Mouse (Mus musculus): ENCODE results near the gene 4930595D18Rik. TPM values are rescaled to one million over a fixed set of nuclear protein-coding genes. Genes with fewer than 3 reads are reported as not detected.

4930595D18Rik gene
- total and polyA plus RNA-seq, 3 experiments: 0.16 TPM; not detected in 2

DNA sequence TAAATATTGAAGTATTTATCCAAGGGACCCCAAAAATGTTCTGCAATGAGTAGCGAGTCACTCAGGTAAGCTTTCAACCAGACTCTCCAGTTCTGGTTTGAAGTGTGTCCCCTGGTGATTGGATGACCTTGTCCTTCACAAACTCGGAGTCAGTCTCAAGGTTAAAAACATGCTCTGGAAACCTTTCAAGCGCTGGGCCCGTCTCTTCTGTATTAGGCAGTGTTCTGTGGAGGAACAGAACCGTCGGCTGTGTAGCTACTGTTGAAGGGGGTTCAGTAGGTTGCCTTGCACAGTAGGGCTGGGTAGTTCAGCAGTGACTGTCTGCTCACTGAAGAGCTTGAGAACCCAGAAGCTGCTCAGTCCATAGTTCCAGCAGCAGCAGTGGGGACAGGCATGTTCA is 29.6 kb downstream of the 4930595D18Rik start:
- no peak for TF ChIP-seq POLR2AphosphoS5 (IDR thresholded peaks at IDR 0.05; ENCODE audit: insufficient replicate concordance, low read depth, low read length)
- no peak for TF ChIP-seq TAL1 (conservative IDR thresholded peaks at IDR 0.05; ENCODE audit: low read depth, low read length)
- no peak for TF ChIP-seq CTCF (IDR thresholded peaks at IDR 0.05; ENCODE audit: low read depth, low read length)
- no peak for TF ChIP-seq GATA2 (IDR thresholded peaks at IDR 0.05; ENCODE audit: borderline replicate concordance, low read depth, low read length)
- TF ChIP-seq GATA1 (IDR thresholded peaks at IDR 0.05; ENCODE audit: borderline replicate concordance, low read length): no peak
- H3K36me3 ChIP-seq (replicated peaks): no peaks in the 10 kb centered on the region
- DNase-seq (ENCODE audit: low spot score) (no peak), ATAC-seq (ENCODE audit: extremely low read depth, insufficient number of reproducible peaks, low FRiP score, poor library complexity, severe bottlenecking) (no peak)
- no peaks in the 10 kb centered on the region for H3K9me3 ChIP-seq (replicated peaks)
- H3K4me1 ChIP-seq (ENCODE audit: insufficient read depth, low read depth, low read length): peaks cover 1% of the 10 kb centered on the region; the same call in 1 of the 2 replicates
- H3K27me3 ChIP-seq (ENCODE audit: insufficient read depth, low read length): peaks cover 35% of the 10 kb centered on the region
- no peak overlapping the region for H3K4me3 ChIP-seq (ENCODE audit: low read depth, low read length)

DNA sequence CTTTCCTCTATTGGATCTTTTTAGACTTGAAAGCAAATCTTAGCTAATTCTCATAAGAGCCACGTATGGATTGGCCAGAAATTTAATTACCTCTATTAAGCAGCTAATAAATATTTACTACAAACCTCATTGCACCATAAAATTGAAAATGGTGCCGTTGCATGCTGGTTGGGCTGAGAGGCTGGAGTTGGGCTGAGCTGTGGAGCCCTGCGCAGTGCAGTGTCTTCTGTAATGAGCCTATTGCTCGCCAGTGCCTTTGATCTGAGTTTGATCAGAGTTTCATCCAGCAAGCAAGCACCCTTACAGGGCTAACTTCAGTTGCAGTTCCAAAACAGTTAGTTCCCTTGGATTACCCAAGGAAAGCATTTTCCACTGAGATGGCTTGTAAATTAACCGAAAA is 30.3 kb downstream of the 4930595D18Rik start:
- no peak for ATAC-seq (ENCODE audit: extremely low read depth, insufficient number of reproducible peaks, low FRiP score, poor library complexity, severe bottlenecking)
- H3K4me1 ChIP-seq (ENCODE audit: insufficient read depth, low read depth, low read length): peaks cover 5% of the 10 kb centered on the region
- DNase-seq (ENCODE audit: low spot score): no peak
- H3K27me3 ChIP-seq (ENCODE audit: insufficient read depth, low read length): peaks cover 40% of the 10 kb centered on the region
- no peak for TF ChIP-seq GATA1 (IDR thresholded peaks at IDR 0.05; ENCODE audit: borderline replicate concordance, low read length)
- no peak for TF ChIP-seq POLR2AphosphoS5 (IDR thresholded peaks at IDR 0.05; ENCODE audit: insufficient replicate concordance, low read depth, low read length)
- TF ChIP-seq TAL1 (conservative IDR thresholded peaks at IDR 0.05; ENCODE audit: low read depth, low read length): no peak
- TF ChIP-seq CTCF (IDR thresholded peaks at IDR 0.05; ENCODE audit: low read depth, low read length): no peak
- no peak for TF ChIP-seq GATA2 (IDR thresholded peaks at IDR 0.05; ENCODE audit: borderline replicate concordance, low read depth, low read length)
- H3K9me3 ChIP-seq (replicated peaks): no peaks in the 10 kb centered on the region
- no peak overlapping the region for H3K4me3 ChIP-seq (ENCODE audit: low read depth, low read length)
- no peaks in the 10 kb centered on the region for H3K36me3 ChIP-seq (replicated peaks)

DNA sequence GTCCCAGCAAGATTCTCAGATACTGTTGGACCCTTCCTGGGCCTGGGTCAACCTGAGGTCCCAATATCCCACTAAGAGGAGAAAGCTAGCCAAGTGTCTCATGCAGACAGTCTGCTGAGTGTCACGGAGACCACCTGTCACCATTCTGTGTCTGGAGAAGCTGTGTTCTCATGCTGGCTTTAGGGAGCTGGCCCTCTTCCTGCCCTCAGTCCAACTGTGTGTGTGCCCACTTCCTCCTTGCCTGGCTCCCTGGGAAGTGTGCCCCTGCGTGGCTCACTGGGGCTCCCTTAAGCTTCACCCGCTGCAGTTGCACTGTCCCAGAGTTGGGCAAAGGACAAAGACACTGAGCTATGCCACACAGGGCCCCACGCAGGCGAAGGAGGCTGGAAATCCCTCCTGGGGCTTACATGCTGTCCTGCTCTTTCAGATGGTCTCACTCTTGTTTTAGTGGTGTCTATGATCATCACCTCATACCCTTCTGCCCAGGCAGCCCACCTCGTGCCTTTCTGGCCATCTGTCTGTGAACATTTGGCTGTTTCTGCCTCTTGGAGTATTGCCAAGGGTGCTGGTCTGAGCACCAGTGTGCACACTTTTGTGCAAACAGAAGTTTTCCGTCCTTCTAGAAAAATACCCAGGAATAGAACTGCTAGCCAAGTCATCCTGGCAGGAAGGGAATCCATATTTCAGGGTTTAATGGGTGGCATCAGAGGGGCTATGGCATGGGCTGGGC is 31.1 kb downstream of the 4930595D18Rik start:
- no peaks in the 10 kb centered on the region for H3K36me3 ChIP-seq (replicated peaks)
- H3K4me1 ChIP-seq (ENCODE audit: insufficient read depth, low read depth, low read length): peaks cover 5% of the 10 kb centered on the region
- H3K4me3 ChIP-seq (ENCODE audit: low read depth, low read length): no peak overlapping the region
- DNase-seq (ENCODE audit: low spot score): no peak
- H3K9me3 ChIP-seq (replicated peaks): no peaks in the 10 kb centered on the region
- TF ChIP-seq TAL1 (conservative IDR thresholded peaks at IDR 0.05; ENCODE audit: low read depth, low read length): no peak
- TF ChIP-seq POLR2AphosphoS5 (IDR thresholded peaks at IDR 0.05; ENCODE audit: insufficient replicate concordance, low read depth, low read length): no peak
- no peak for TF ChIP-seq GATA1 (IDR thresholded peaks at IDR 0.05; ENCODE audit: borderline replicate concordance, low read length)
- no peak for TF ChIP-seq GATA2 (IDR thresholded peaks at IDR 0.05; ENCODE audit: borderline replicate concordance, low read depth, low read length)
- no peak for TF ChIP-seq CTCF (IDR thresholded peaks at IDR 0.05; ENCODE audit: low read depth, low read length)
- peaks cover 46% of the 10 kb centered on the region for H3K27me3 ChIP-seq (ENCODE audit: insufficient read depth, low read length)
- no peak for ATAC-seq (ENCODE audit: extremely low read depth, insufficient number of reproducible peaks, low FRiP score, poor library complexity, severe bottlenecking)

DNA sequence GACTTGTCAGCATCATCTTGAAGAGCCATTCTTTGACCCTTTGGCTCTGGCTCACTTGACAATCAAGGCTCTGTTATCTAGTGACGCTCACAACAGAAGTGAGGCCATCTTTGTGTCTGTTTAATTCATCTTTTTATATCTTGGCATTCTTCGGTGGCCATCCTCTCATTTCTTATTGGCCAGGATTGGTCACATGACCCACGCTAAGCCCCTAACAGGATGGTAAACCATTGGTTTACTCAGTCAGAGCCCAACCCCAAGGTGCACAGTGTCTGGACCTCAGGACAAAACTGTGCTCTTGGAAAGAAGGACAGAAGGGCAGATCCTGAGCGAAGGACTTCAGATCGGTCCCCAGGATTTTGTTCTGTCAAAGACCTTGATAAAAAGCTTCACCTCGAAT is 31.7 kb downstream of the 4930595D18Rik start:
- TF ChIP-seq TAL1 (conservative IDR thresholded peaks at IDR 0.05; ENCODE audit: low read depth, low read length) (no peak), GATA2 (IDR thresholded peaks at IDR 0.05; ENCODE audit: borderline replicate concordance, low read depth, low read length) (no peak), CTCF (IDR thresholded peaks at IDR 0.05; ENCODE audit: low read depth, low read length) (no peak), GATA1 (IDR thresholded peaks at IDR 0.05; ENCODE audit: borderline replicate concordance, low read length) (no peak), POLR2AphosphoS5 (IDR thresholded peaks at IDR 0.05; ENCODE audit: insufficient replicate concordance, low read depth, low read length) (no peak)
- H3K36me3 ChIP-seq (replicated peaks): no peaks in the 10 kb centered on the region
- ATAC-seq (ENCODE audit: extremely low read depth, insufficient number of reproducible peaks, low FRiP score, poor library complexity, severe bottlenecking): no peak
- H3K4me3 ChIP-seq (ENCODE audit: low read depth, low read length): no peak overlapping the region
- no peaks in the 10 kb centered on the region for H3K9me3 ChIP-seq (replicated peaks)
- DNase-seq (ENCODE audit: low spot score): no peak
- peaks cover 5% of the 10 kb centered on the region for H3K4me1 ChIP-seq (ENCODE audit: insufficient read depth, low read depth, low read length)
- peaks cover 44% of the 10 kb centered on the region for H3K27me3 ChIP-seq (ENCODE audit: insufficient read depth, low read length)

DNA sequence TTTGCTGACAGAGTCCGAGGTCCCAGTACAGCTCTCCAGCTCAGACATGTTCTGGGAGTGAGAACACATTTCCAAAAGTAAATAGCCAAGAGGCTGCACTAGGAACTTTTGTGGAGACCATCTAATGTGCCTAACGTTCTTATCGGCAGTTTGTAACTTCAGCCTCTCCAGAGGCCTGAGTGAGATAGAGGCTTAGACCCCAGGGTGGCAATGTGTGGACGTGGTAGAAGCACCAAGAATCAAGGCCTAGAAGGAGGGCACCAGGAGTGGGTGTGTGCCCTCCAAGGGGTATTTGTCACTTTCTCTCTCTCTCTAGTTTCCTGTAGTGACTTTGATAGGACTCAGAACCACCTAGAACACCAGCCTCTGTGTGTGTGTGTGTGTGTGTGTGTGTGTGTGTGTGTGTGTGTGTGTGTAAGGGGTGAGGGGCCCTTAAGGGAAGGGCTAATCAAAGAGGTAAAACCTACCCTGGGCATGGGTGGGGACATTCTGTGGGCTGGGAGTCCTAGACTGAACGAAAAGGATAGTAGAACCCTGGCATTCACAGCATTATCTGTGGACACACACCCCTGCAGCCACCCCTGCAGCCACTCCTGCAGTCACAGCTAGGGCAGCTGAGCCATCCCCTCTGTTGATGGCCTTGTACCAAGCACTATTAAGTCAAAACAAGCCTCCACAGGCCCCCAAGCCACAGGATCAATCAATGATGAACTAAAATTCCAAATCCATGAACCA is 32.7 kb downstream of the 4930595D18Rik start:
- no peaks in the 10 kb centered on the region for H3K36me3 ChIP-seq (replicated peaks)
- DNase-seq (ENCODE audit: low spot score) (no peak), ATAC-seq (ENCODE audit: extremely low read depth, insufficient number of reproducible peaks, low FRiP score, poor library complexity, severe bottlenecking) (no peak; the same call in 1 of the 2 replicates)
- H3K4me1 ChIP-seq (ENCODE audit: insufficient read depth, low read depth, low read length): peaks cover 5% of the 10 kb centered on the region
- TF ChIP-seq TAL1 (conservative IDR thresholded peaks at IDR 0.05; ENCODE audit: low read depth, low read length): no peak
- TF ChIP-seq GATA2 (IDR thresholded peaks at IDR 0.05; ENCODE audit: borderline replicate concordance, low read depth, low read length): no peak
- no peak for TF ChIP-seq CTCF (IDR thresholded peaks at IDR 0.05; ENCODE audit: low read depth, low read length)
- no peak for TF ChIP-seq GATA1 (IDR thresholded peaks at IDR 0.05; ENCODE audit: borderline replicate concordance, low read length)
- no peak for TF ChIP-seq POLR2AphosphoS5 (IDR thresholded peaks at IDR 0.05; ENCODE audit: insufficient replicate concordance, low read depth, low read length)
- H3K9me3 ChIP-seq (replicated peaks): no peaks in the 10 kb centered on the region
- H3K4me3 ChIP-seq (ENCODE audit: low read depth, low read length): no peak overlapping the region
- H3K27me3 ChIP-seq (ENCODE audit: insufficient read depth, low read length): peaks cover 53% of the 10 kb centered on the region

DNA sequence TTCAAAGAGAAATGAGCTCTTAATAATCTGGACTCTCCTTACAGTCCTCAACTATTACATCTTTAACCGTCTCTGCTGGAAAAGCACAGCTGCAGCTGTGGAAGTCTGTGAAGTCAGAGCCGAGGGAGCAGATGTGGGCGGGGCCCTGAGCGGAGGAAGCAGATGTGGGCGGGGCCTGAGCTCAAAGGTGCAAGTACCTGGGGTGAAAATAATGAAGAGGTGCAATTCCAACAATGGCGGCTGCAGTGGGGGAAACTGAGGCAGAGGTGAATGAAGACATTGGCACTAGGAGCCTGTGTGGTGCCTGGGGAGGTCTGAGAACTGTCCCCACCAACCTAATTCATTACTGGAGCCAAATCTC is 34.1 kb downstream of the 4930595D18Rik start:
- H3K4me1 ChIP-seq (ENCODE audit: insufficient read depth, low read depth, low read length): peaks cover 5% of the 10 kb centered on the region
- DNase-seq (ENCODE audit: low spot score) (no peak), ATAC-seq (ENCODE audit: extremely low read depth, insufficient number of reproducible peaks, low FRiP score, poor library complexity, severe bottlenecking) (no peak)
- H3K4me3 ChIP-seq (ENCODE audit: low read depth, low read length): no peak overlapping the region
- no peaks in the 10 kb centered on the region for H3K9me3 ChIP-seq (replicated peaks)
- peaks cover 52% of the 10 kb centered on the region for H3K27me3 ChIP-seq (ENCODE audit: insufficient read depth, low read length)
- TF ChIP-seq CTCF (IDR thresholded peaks at IDR 0.05; ENCODE audit: low read depth, low read length) (no peak), GATA2 (IDR thresholded peaks at IDR 0.05; ENCODE audit: borderline replicate concordance, low read depth, low read length) (no peak), TAL1 (conservative IDR thresholded peaks at IDR 0.05; ENCODE audit: low read depth, low read length) (no peak), POLR2AphosphoS5 (IDR thresholded peaks at IDR 0.05; ENCODE audit: insufficient replicate concordance, low read depth, low read length) (no peak), GATA1 (IDR thresholded peaks at IDR 0.05; ENCODE audit: borderline replicate concordance, low read length) (no peak)
- H3K36me3 ChIP-seq (replicated peaks): no peaks in the 10 kb centered on the region
